Mouse (Mus musculus): ENCODE measurements around the gene Cnnm2.

GRCm38 (mm10) chr19:46744681-46745080 is 16.7 kb upstream of the Cnnm2 start:
- TF ChIP-seq CTCF (IDR thresholded peaks at IDR 0.05; ENCODE audit: extremely low read depth, insufficient read depth, insufficient read length, insufficient replicate concordance) = no peak
- TF ChIP-seq POLR2A (IDR thresholded peaks at IDR 0.05; ENCODE audit: low read depth, low read length) = no peak

Measured in spleen, adult 2 months (tissue).